Mouse (Mus musculus) thymus, adult 2 months (tissue): ENCODE measurements around the gene AC161166.1.

ENCODE experiments used
- CTCF ChIP-seq: fragments of 200-500 bp; IDR thresholded peaks from 2 replicates; pipeline ENCODE4 v1.5.1; 2012; ENCODE audit warnings: mild to moderate bottlenecking, control low read depth, low read length, moderate library complexity, borderline replicate concordance; ENCODE audit not compliant: control insufficient read depth, poor library complexity, insufficient read depth; ENCODE audit errors: extremely low read depth
- POLR2A ChIP-seq: fragments of 200-500 bp; IDR thresholded peaks from 2 replicates; pipeline ENCODE4 v1.6.1; 2012; ENCODE audit warnings: mild to moderate bottlenecking, low read length, control low read depth, moderate library complexity; ENCODE audit not compliant: control insufficient read depth, poor library complexity, insufficient read depth; ENCODE audit errors: extremely low read depth

DNA sequence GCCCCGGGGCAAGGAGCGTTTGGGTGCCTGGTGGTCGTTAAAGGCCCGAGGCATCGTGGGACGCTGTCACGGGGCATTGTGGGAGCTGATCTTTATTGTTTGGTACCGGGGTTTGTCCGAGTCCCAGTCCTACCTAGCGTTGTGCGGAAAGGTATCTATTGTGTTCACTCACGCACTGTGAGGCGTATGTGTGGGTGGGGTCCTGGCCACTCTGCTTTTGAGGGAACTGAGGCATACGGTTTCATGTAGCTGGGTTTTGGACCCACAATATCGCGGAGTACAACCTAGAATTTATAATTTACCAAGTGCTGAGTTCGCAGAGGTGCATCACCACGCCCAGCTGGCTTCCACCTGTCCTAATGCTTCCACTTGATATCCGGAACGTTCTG is 4.5 kb downstream of the AC161166.1 start:
- no peak for TF ChIP-seq POLR2A
- no peak for TF ChIP-seq CTCF
